Mouse (Mus musculus) liver, embryonic 14.5 days (tissue): Measurements from ENCODE around the gene Sh3d19.

Experiments
- CTCF ChIP-seq: IDR thresholded peaks from 2 replicates; pipeline ENCODE4 v1.5.1; 2016; ENCODE audit warnings: antibody characterized with exemption, low read depth, control low read depth
- EP300 ChIP-seq: IDR thresholded peaks from 2 replicates; pipeline ENCODE4 v1.6.1; 2016; ENCODE audit warnings: antibody characterized with exemption, low read depth

DNA sequence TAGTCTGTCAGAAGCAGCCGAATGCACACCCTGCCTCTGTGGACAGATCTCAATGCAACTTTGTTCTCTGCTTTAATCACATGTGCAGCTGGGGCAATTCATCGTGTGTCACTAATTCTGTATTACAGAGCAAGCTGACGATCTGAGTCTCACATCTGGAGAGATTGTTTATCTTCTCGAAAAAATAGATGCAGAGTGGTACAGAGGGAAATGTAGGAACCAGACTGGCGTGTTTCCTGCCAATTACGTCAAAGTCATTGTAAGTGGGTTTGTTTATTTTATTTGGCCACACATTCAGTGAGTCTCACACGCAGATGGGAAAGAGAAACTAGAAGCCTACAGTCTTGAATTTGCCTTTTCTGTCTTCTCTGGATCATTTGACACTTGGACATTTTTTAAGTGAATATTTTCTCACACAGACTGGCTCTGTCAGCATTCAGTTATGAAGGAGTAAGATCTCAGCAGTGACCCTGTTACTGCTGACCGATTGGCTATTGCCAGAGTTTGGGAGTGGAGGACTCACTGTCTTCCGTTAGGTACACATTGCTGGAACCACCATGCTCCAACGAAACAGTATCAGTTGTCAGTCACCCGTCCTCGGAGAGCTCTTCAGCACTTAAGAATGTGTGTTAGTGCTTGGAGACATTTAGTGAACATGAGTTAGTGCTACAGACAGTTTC, 143.9 kb downstream of the Sh3d19 start:
- TF ChIP-seq CTCF: no peak
- no peak for TF ChIP-seq EP300
